Mouse (Mus musculus): ENCODE data around the gene Ubac1.

Gene Ubac1

GRCm38 (mm10) chr2:25977587-25978239 lies 43.8 kb downstream of the Ubac1 start:
- no peak for DNase-seq (ENCODE audit: extremely low read depth, low read depth, low spot score)

GRCm38 (mm10) chr2:25975141-25975770 lies 46.3 kb downstream of the Ubac1 start:
- no peak for DNase-seq (ENCODE audit: extremely low read depth, low read depth, low spot score)

GRCm38 (mm10) chr2:25970426-25970825 lies 51.1 kb downstream of the Ubac1 start:
- DNase-seq (ENCODE audit: extremely low read depth, low read depth, low spot score): no peak

GRCm38 (mm10) chr2:25969319-25969718 lies 52.2 kb downstream of the Ubac1 start:
- peak; percentile 33 for DNase-seq (ENCODE audit: extremely low read depth, low read depth, low spot score)

GRCm38 (mm10) chr2:25949291-25949690 lies 72.3 kb downstream of the Ubac1 start:
- DNase-seq (ENCODE audit: extremely low read depth, low read depth, low spot score): no peak
